Mouse (Mus musculus): ENCODE measurements around the gene Ccdc190.

Ccdc190 gene

DNA sequence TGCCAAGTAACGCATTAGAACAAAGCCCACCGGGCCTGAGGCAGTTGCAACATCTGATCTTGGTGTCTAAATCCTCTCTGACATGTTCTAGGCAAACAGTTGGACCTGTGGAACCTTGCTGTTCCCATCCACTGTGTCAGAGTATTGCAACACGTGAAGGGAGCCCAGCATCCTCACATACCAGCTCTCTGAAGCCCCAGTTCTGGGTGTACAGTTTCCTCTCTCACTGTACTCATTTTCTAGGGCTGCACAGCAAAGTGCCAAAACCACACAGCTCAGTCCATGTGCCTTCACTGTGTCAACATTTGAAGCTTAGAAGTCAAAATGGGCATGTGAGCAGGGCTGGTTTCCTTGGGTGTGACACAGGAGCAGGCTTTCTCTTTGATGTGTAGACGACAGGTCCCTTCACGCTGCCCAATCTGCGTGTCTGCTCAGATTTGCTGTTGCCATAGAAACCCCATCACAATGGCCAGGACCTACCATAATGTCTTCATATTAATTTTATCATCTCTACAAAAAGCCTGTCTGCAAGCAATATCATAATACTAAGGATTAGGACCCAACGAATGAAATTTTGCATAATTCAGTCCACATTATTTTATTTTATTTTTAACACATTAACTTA is 3.8 kb downstream of the Ccdc190 start:
- DNase-seq (ENCODE audit: low read depth, low spot score), result no peak

GRCm38 (mm10) chr1:169934005-169934725 is 5.7 kb downstream of the Ccdc190 start:
- DNase-seq (ENCODE audit: low read depth, low spot score), result peak; percentile 69

DNA sequence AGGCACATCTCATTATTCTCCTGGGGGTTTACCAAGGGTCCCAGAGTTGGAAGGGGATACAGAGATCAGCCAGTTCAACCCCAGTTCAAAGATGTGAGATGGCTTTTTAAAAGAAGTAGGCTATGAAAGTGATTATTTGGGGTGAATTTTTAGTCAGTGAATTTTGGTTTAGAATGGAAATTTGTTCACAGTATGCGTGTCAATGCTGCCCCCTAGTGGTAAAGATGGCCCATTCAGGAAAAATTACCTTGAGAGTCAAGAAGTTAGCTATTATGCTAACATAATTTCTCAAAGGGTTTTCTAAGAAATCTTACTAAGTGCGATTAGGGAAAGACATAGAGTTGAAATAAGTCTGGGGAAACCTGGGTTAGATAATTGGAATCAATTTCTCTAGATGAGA is 10.9 kb downstream of the Ccdc190 start:
- no peak for DNase-seq (ENCODE audit: low read depth, low spot score)

DNA sequence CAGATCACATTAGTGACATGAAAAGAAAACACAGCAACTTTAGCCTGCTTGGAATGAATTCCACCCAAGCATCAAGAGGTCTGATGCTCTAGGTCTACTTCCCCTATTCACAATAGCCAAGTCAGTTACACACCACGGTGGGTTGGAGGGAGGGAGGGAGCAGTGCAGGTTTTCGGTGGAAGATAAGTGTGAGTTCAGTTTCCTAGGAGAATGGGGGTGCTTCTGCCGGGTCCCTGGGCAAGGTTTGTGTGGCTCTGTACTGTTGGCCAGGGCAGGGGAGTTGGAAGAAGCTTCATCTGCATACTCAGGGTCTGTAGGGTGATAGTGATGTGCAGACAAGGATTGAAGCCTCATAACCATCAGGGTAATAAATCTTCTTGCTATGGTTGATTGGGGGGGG is 17.6 kb downstream of the Ccdc190 start:
- no peak for DNase-seq (ENCODE audit: low read depth, low spot score)

DNA sequence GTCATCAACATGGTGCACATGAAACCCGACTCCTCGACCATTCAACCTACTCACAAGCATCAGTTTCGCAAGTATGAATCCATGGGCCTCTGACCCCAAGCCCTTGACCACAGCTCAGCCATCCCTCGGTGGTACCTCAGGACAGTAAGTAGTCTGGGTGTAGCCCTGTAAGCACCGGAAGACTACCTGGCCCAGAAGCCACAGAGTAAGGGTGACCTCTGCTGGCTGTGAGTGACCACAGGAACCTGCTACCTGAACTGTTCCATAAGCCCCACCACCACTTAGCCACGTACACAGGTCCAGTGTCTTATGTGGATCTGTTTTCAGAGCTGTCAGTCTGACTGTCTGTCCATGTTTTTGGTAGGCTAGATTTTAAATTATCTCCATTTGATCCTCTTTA is 19.2 kb downstream of the Ccdc190 start:
- DNase-seq (ENCODE audit: low read depth, low spot score), result no peak

GRCm38 (mm10) chr1:169948280-169948679 is 19.8 kb downstream of the Ccdc190 start:
- DNase-seq (ENCODE audit: low read depth, low spot score), result no peak

- DNase-seq (ENCODE audit: low read depth, low spot score), result no peak
These were observed 20.4 kb downstream of the Ccdc190 start for GRCm38 (mm10) chr1:169948866-169949265.

DNA sequence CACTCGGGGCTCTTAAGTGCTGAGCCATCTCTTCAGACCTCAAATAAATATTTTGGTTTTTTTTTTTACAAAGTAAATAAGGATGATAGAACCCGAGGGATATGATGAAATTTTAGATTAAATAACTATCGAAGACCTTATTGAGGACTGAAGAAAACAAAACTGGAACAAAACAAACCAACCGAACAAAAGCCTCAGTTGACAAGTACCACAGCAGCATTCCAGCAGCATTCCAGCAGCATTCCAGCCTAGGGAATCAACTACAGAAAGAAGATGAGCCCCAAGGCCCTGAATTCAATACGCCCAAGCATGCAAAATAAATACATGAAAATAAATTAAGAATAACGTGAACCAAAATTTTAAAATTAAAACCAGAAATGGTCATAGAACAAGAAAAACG is 21.5 kb downstream of the Ccdc190 start:
- no peak for DNase-seq (ENCODE audit: low read depth, low spot score)

DNA sequence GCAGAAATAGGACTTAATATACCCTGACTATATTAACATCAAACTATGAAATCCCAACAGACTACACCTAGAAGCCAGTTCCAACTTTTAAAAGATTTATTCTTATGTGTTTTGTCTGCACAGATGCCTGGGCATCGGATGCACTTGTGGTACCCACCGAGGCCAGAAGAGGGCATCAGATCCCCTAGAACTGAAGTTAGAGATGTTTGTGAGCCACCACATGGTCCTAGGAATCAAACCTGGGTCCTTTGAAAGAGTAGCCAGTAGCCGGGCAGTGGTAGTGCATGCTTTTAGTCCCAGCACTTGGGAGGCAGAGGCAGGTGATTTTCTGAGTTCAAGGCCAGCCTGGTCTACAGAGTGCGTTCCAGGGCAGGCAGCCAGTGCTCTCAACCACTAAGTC is 22.2 kb downstream of the Ccdc190 start:
- peak; percentile 60 for DNase-seq (ENCODE audit: low read depth, low spot score)

- DNase-seq (ENCODE audit: low read depth, low spot score), result no peak
These were observed 23.1 kb downstream of the Ccdc190 start for GRCm38 (mm10) chr1:169951561-169951960.

DNA sequence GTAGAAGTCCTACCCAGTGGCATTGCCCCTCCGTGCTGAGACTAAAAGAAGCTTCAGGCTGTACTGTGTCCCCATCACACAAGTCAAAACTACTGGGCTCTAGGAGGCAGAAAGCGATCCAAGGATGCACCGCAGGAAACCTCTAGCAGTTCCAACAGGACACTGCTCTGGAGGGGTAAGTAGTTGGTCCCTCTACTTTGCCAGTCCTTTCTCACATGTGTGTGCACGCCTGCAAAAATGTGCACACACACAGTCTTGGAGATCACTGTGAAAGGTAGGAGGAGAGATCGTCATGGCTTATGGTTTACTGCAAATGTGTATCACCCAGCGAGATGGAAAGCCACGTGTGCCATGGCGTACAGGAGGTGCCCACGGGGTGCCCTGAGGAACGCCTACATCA is 24.2 kb downstream of the Ccdc190 start:
- DNase-seq (ENCODE audit: low read depth, low spot score), result no peak

GRCm38 (mm10) chr1:169953106-169953505 is 24.7 kb downstream of the Ccdc190 start:
- DNase-seq (ENCODE audit: low read depth, low spot score), result no peak

GRCm38 (mm10) chr1:169968792-169969515 is 40.5 kb downstream of the Ccdc190 start, which contains the start of gene Hsd17b7:
Gene Hsd17b7 (minus strand): TSS chr1:169969241.
- peak; percentile 100 for DNase-seq (ENCODE audit: low read depth, low spot score)

- no peak for DNase-seq (ENCODE audit: low read depth, low spot score)
These were observed 41.1 kb downstream of the Ccdc190 start for GRCm38 (mm10) chr1:169969516-169969886.

DNA sequence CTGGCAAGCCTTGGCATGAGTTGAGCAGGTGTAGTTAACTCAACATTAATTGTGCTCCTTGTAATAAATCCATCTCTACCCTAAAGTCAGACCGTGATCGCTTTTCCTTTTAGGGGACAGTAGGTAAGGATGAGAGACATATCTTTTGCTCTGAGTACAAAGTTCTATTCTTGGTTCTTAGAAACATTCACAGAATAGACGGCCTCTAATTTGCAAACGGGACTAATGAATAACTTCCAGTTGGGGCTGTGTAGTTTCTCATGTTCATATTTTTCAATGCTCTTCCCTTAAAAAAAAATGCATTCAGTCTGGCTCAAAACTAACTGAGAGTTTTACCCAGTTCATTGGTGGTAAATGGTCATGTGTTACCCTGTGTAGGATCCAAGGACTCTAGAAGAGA is 42.5 kb downstream of the Ccdc190 start:
- DNase-seq (ENCODE audit: low read depth, low spot score), result no peak

- DNase-seq (ENCODE audit: low read depth, low spot score), result no peak
These were observed 43.5 kb downstream of the Ccdc190 start for GRCm38 (mm10) chr1:169971998-169972397.

DNA sequence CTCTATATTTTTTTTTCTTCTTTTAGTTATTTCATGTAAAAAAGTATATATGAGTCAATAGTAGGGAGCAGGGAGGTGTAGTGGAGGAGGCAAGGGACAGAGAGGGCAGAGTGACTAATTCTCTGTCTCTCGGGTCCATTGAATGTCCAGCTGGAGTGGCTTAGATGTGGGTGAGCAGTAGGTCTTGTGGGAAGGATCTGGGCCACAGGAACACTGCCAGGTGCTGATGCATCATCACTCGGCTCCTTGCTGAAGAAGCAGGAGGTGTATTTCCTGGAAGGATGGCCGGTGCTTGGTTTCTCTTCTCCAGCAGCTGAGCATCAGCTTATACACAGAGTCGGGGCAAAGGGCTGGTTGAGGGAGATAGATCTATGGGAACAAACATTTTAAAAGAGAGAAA is 49.2 kb downstream of the Ccdc190 start:
- no peak for DNase-seq (ENCODE audit: low read depth, low spot score)

Measured in ZHBTc4 (cell line).